Mouse (Mus musculus): ENCODE data around the gene Tdpoz1. TPM values are rescaled to one million over a fixed set of nuclear protein-coding genes. Genes with fewer than 3 reads are reported as not detected.

Tdpoz1 gene
- not detected for polyA plus RNA-seq (2017; shearing (Covaris generic))

GRCm38 (mm10) chr3:93676210-93676609 is at the start of gene Tdpoz1:
TSS of gene Tdpoz1 (minus strand) at chr3:93676310.

GRCm38 (mm10) chr3:93692970-93693369 is 16.9 kb upstream of the Tdpoz1 start, which contains the start of gene Gm37596:
TSS of gene Gm37596 (minus strand) at chr3:93693070.

GRCm38 (mm10) chr3:93652586-93652985 is 23.5 kb downstream of the Tdpoz1 start, which contains the start of gene Tdpoz2:
TSS of gene Tdpoz2 (minus strand) at chr3:93652686.

Other genes with a start within 250 kb of the Tdpoz1 start
- gene Tchh, start 234.0 kb downstream of the Tdpoz1 start, polyA plus RNA-seq (2017; shearing (Covaris generic)), result 0.21 TPM
- gene Tchhl1, start 207.6 kb downstream of the Tdpoz1 start, polyA plus RNA-seq (2017; shearing (Covaris generic)), result not detected
- 975 TPM for gene S100a11, start 155.8 kb downstream of the Tdpoz1 start, polyA plus RNA-seq (2017; shearing (Covaris generic))
- 463 TPM for gene S100a10, start 121.2 kb downstream of the Tdpoz1 start, polyA plus RNA-seq (2017; shearing (Covaris generic))
- not detected for gene Tdpoz2, start 23.6 kb downstream of the Tdpoz1 start, polyA plus RNA-seq (2017; shearing (Covaris generic))
- not detected for gene Gm37596, start 16.8 kb upstream of the Tdpoz1 start, polyA plus RNA-seq (2017; shearing (Covaris generic))
- gene Gm5773, start 96.7 kb upstream of the Tdpoz1 start, polyA plus RNA-seq (2017; shearing (Covaris generic)), result not detected
- not detected for gene Tdpoz4, start 120.1 kb upstream of the Tdpoz1 start, polyA plus RNA-seq (2017; shearing (Covaris generic))
- gene Tdpoz3, start 149.7 kb upstream of the Tdpoz1 start, polyA plus RNA-seq (2017; shearing (Covaris generic)), result not detected

All from effector memory CD4-positive, alpha-beta T cell, adult 5 months (primary cell).